Mouse (Mus musculus) intestine, postnatal 0 days (tissue): Measurements from ENCODE around the gene Ctss. TPM values are rescaled to one million over a fixed set of nuclear protein-coding genes. Genes with fewer than 3 reads are reported as not detected.
A peak's percentile ranks its signal among the peaks of the same experiment; 100 is the strongest.

Source experiments
- ATAC-seq: fragments of 200-750 bp; cut with Nextera tagmentation; 2 replicates; pipeline ENCODE4 v1.8.0; 2017; ENCODE audit warnings: mild to moderate bottlenecking, moderate TSS enrichment, moderate library complexity
- H3K27ac ChIP-seq: fragments of 300-500 bp; sonication (generic); 2 replicates; pipeline ENCODE4 v1.5.1; 2014; ENCODE audit warnings: mild to moderate bottlenecking, low read depth, low read length, moderate library complexity
- H3K27me3 ChIP-seq: fragments of 300-500 bp; sonication (generic); replicated peaks from 2 replicates; pipeline ENCODE4 v1.6.1; 2014; ENCODE audit warnings: low read length, mixed read lengths; ENCODE audit not compliant: control insufficient read depth, insufficient read depth
- H3K36me3 ChIP-seq: fragments of 300-500 bp; sonication (generic); 2 replicates; pipeline ENCODE4 v1.6.1; 2014; ENCODE audit warnings: mild to moderate bottlenecking, moderate library complexity; ENCODE audit not compliant: control insufficient read depth, insufficient read depth
- H3K4me1 ChIP-seq: fragments of 300-500 bp; sonication (generic); replicated peaks from 2 replicates; pipeline ENCODE4 v1.6.1; 2014; ENCODE audit warnings: antibody characterized with exemption, low read length, mixed read lengths; ENCODE audit not compliant: control insufficient read depth, insufficient read depth
- H3K4me2 ChIP-seq: fragments of 300-500 bp; sonication (generic); replicated peaks from 2 replicates; pipeline ENCODE4 v1.6.1; 2014; ENCODE audit warnings: low read depth, mild to moderate bottlenecking, moderate library complexity
- H3K4me3 ChIP-seq: fragments of 300-500 bp; sonication (generic); 2 replicates; pipeline ENCODE4 v1.5.1; 2014; ENCODE audit warnings: low read depth, low read length
- H3K9ac ChIP-seq: fragments of 300-500 bp; sonication (generic); 2 replicates; pipeline ENCODE4 v1.6.1; 2014; ENCODE audit warnings: mild to moderate bottlenecking, low read depth, low read length
- H3K9me3 ChIP-seq: fragments of 300-500 bp; sonication (generic); 2 replicates; pipeline ENCODE4 v1.6.1; 2016; ENCODE audit warnings: mixed run types; ENCODE audit not compliant: control insufficient read depth
- CTCF ChIP-seq: sonication (generic); IDR thresholded peaks from 2 replicates; pipeline ENCODE4 v1.5.1; 2016; ENCODE audit warnings: low read depth, mild to moderate bottlenecking, control low read depth, antibody characterized with exemption, moderate library complexity
- WGBS: fragments of 180-500 bp; shearing (Covaris S2); extraction: QIAGEN DNeasy Blood & Tissue Kit; methylation state at CpG from one replicate; pipeline ENCODE4 v1.1.7; 2014; 5-methylcytosine and 5-hydroxymethylcytosine counted together
- polyA plus RNA-seq: library from polyadenylated mRNA; unstranded; fragments of >200 nt; fragmentation: Nextera tagmentation; extraction: Ambion mirVana; gene quantifications from 2 replicates; pipeline ENCODE4 v1.2.1, GENCODE M21; 2015

The Ctss gene
- polyA plus RNA-seq, 1 experiment from 2014 or later: 202 TPM

- H3K9me3 ChIP-seq: no peaks in the 10 kb centered on the region
- no peak overlapping the region for H3K4me3 ChIP-seq
- H3K36me3 ChIP-seq: no peaks in the 10 kb centered on the region
- H3K9ac ChIP-seq: no peak overlapping the region
- H3K27me3 ChIP-seq: no peaks in the 10 kb centered on the region
- no peaks in the 10 kb centered on the region for H3K4me1 ChIP-seq
- peak; percentile 64 for ATAC-seq
- peak; percentile 95 for TF ChIP-seq CTCF
- 20% methylated on average over 10 of the region's 10 CpGs for WGBS
- no peak overlapping the region for H3K27ac ChIP-seq
- H3K4me2 ChIP-seq: no peak overlapping the region
Measured at GRCm38 (mm10) chr3:95517493-95517898, 9.1 kb upstream of the Ctss start.

- Histone ChIP-seq H3K27ac (no peak overlapping the region), H3K27me3 (no peaks in the 10 kb centered on the region), H3K9me3 (no peaks in the 10 kb centered on the region), H3K36me3 (no peaks in the 10 kb centered on the region), H3K4me1 (no peaks in the 10 kb centered on the region; the same call in 1 of the 2 replicates), H3K4me3 (no peak overlapping the region), H3K9ac (no peak overlapping the region), H3K4me2 (no peak overlapping the region)
- no peak for TF ChIP-seq CTCF
- ATAC-seq: no peak
- WGBS: 79% methylated on average over 7 of the region's 7 CpGs
Measured at GRCm38 (mm10) chr3:95518891-95519290, 7.7 kb upstream of the Ctss start.

GRCm38 (mm10) chr3:95519315-95519714 is 7.3 kb upstream of the Ctss start:
- H3K27ac ChIP-seq: no peak overlapping the region
- no peak overlapping the region for H3K9ac ChIP-seq
- H3K4me3 ChIP-seq: no peak overlapping the region
- no peaks in the 10 kb centered on the region for H3K27me3 ChIP-seq
- H3K4me2 ChIP-seq: no peak overlapping the region
- H3K36me3 ChIP-seq: no peaks in the 10 kb centered on the region
- no peaks in the 10 kb centered on the region; the same call in 1 of the 2 replicates for H3K4me1 ChIP-seq
- TF ChIP-seq CTCF: no peak
- WGBS: 31% methylated on average over 2 of the region's 2 CpGs
- ATAC-seq: no peak
- no peaks in the 10 kb centered on the region for H3K9me3 ChIP-seq

GRCm38 (mm10) chr3:95520100-95520499 is 6.5 kb upstream of the Ctss start:
- H3K9me3 ChIP-seq: no peaks in the 10 kb centered on the region
- no peaks in the 10 kb centered on the region; the same call in 1 of the 2 replicates for H3K4me1 ChIP-seq
- no peak overlapping the region for H3K4me3 ChIP-seq
- 85% methylated on average over 3 of the region's 3 CpGs for WGBS
- no peaks in the 10 kb centered on the region for H3K27me3 ChIP-seq
- ATAC-seq: no peak
- no peak overlapping the region for H3K27ac ChIP-seq
- TF ChIP-seq CTCF: no peak
- no peak overlapping the region for H3K9ac ChIP-seq
- H3K36me3 ChIP-seq: no peaks in the 10 kb centered on the region
- H3K4me2 ChIP-seq: no peak overlapping the region

- no peak for TF ChIP-seq CTCF
- ATAC-seq: no peak
- H3K27ac ChIP-seq: no peak overlapping the region; the same call in 1 of the 2 replicates
- 83% methylated on average over 10 of the region's 10 CpGs for WGBS
- H3K4me1 ChIP-seq: peaks cover 2% of the 10 kb centered on the region; the same call in 1 of the 2 replicates
- no peaks in the 10 kb centered on the region for H3K36me3 ChIP-seq
- H3K4me3 ChIP-seq: no peak overlapping the region
- no peaks in the 10 kb centered on the region for H3K27me3 ChIP-seq
- H3K9ac ChIP-seq: no peak overlapping the region
- no peak overlapping the region for H3K4me2 ChIP-seq
- no peaks in the 10 kb centered on the region for H3K9me3 ChIP-seq
Measured at GRCm38 (mm10) chr3:95521168-95521567, 5.4 kb upstream of the Ctss start.

- 37% methylated on average over 3 of the region's 3 CpGs for WGBS
- no peaks in the 10 kb centered on the region for H3K27me3 ChIP-seq
- peak overlapping the region; percentile 44 for H3K4me2 ChIP-seq
- no peaks in the 10 kb centered on the region for H3K36me3 ChIP-seq
- H3K4me3 ChIP-seq: no peak overlapping the region
- H3K27ac ChIP-seq: no peak overlapping the region
- no peak for TF ChIP-seq CTCF
- no peak overlapping the region for H3K9ac ChIP-seq
- H3K4me1 ChIP-seq: peaks cover 2% of the 10 kb centered on the region; the same call in 1 of the 2 replicates
- no peak for ATAC-seq
- H3K9me3 ChIP-seq: no peaks in the 10 kb centered on the region
Measured at GRCm38 (mm10) chr3:95523662-95524061, 2.9 kb upstream of the Ctss start.

GRCm38 (mm10) chr3:95524673-95525072 is 1.9 kb upstream of the Ctss start:
- Histone ChIP-seq H3K27ac (peak overlapping the region; percentile 52; the same call in 1 of the 2 replicates), H3K27me3 (no peaks in the 10 kb centered on the region), H3K9me3 (no peaks in the 10 kb centered on the region), H3K4me3 (no peak overlapping the region), H3K36me3 (no peaks in the 10 kb centered on the region), H3K4me1 (peaks cover 2% of the 10 kb centered on the region; the same call in 1 of the 2 replicates), H3K4me2 (peak overlapping the region; percentile 44), H3K9ac (no peak overlapping the region)
- peak; percentile 62 for TF ChIP-seq CTCF
- peak; percentile 88 for ATAC-seq
- 24% methylated on average over 2 of the region's 2 CpGs for WGBS
